ENCODE assay signal across 8 mouse cellular contexts in the genomic region with DNA sequence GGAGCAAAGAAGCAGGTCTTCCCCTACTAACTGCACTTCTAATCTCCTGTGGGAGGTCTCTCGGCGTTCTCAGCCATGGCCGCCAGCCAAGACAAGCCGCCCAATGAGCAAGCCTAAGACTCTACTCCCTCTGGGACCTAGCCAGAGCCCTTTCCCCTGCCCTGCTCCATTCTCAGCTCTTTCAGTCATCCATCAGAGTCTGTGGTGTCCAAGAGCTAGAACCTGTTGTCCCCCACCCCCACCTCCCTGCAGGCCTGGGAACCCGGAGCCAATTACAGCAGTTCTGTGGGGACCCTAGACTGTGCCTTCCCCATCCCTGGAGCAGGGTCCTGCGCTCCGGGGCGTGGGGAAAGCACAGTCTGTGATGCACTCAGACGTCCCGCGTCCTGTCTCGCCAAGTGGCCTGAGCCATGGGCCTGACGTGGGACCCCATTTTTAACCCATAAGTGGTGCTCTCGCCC. TPM values are rescaled to one million over a fixed set of nuclear protein-coding genes. Genes with fewer than 3 reads are reported as not detected.
A peak's percentile ranks its signal among the peaks of the same experiment; 100 is the strongest.
DNase-seq lines count a peak whose midpoint lies in the region; ATAC-seq and TF ChIP-seq lines count a peak whose summit lies in the region.

No protein-coding gene starts in this region.

- H3K27ac ChIP-seq in hindbrain, postnatal 0 days = peak overlapping the region; percentile 41; the same call in 1 of the 2 replicates
- H3K27ac ChIP-seq in thymus, adult 2 months (ENCODE audit: control insufficient read depth, insufficient read depth, low read length) = no peak overlapping the region

- H3K4me1 ChIP-seq in hindbrain, postnatal 0 days (ENCODE audit: insufficient read depth, low read length) = 0 out of 2 replicates have a peak, but pooled peaks cover 4% of the 10 kb centered on the region
- H3K4me1 ChIP-seq in thymus, adult 2 months (replicated peaks; ENCODE audit: control insufficient read depth, insufficient read depth, low read length) = no peaks in the 10 kb centered on the region

- no peaks in the 10 kb centered on the region for H3K27me3 ChIP-seq in hindbrain, postnatal 0 days (ENCODE audit: insufficient read depth, low read length)
- no peaks in the 10 kb centered on the region for H3K27me3 ChIP-seq in thymus, adult 2 months (ENCODE audit: control insufficient read depth, insufficient read depth, low read length)

- H3K36me3 ChIP-seq in hindbrain, postnatal 0 days (ENCODE audit: insufficient read depth, low read length) = no peaks in the 10 kb centered on the region
- H3K36me3 ChIP-seq in thymus, adult 2 months (ENCODE audit: control insufficient read depth, insufficient read depth, low read length) = no peaks in the 10 kb centered on the region

- H3K9ac ChIP-seq in hindbrain, postnatal 0 days (replicated peaks; ENCODE audit: low read length) = peak overlapping the region; percentile 35; the same call in 1 of the 2 replicates

- 13% methylated on average over 14 of the region's 14 CpGs for WGBS in hindbrain, postnatal 0 days
- 82% methylated on average over 14 of the region's 14 CpGs for WGBS in thymus, adult 2 months

- intact Hi-C loops in left cerebral cortex, postnatal 14 days (cut with DNase I) = no loop called here

- H3K4me3 ChIP-seq in hindbrain, postnatal 0 days (ENCODE audit: low read length) = peak overlapping the region; percentile 39
- H3K4me3 ChIP-seq in thymus, adult 2 months (ENCODE audit: control insufficient read depth, insufficient read depth, low read length) = no peak overlapping the region

- peak; percentile 92 for ATAC-seq in hindbrain, postnatal 0 days

- DNase-seq in adrenal gland, postnatal 14 days = peak; percentile 87
- DNase-seq in embryo, embryonic 11 days = peak; percentile 55
- peak; percentile 35 for DNase-seq in gastrocnemius, postnatal 25 days
- peak; percentile 84 for DNase-seq in hindbrain, postnatal 0 days (ENCODE audit: low spot score)
- DNase-seq in left cerebral cortex, postnatal 14 days (ENCODE audit: low spot score in 2 of 2) = peak; percentile 52 to 60
- peak; percentile 63 to 76 for DNase-seq in lung, postnatal 4 days
- DNase-seq in right cerebral cortex, postnatal 10 days (ENCODE audit: low spot score in 2 of 2) = peak; percentile 78 to 79
- no peak for DNase-seq in thymus, adult 2 months

- TF ChIP-seq POLR2A in thymus, adult 2 months (IDR thresholded peaks at IDR 0.05; ENCODE audit: control insufficient read depth, extremely low read depth, insufficient read depth, low read length, poor library complexity) = no peak

- no peak for TF ChIP-seq CTCF in hindbrain, postnatal 0 days (IDR thresholded peaks at IDR 0.05; ENCODE audit: low read depth)
- TF ChIP-seq CTCF in thymus, adult 2 months (IDR thresholded peaks at IDR 0.05; ENCODE audit: borderline replicate concordance, control insufficient read depth, extremely low read depth, insufficient read depth, low read length, poor library complexity) = no peak

- peak overlapping the region; percentile 78 for H3K4me2 ChIP-seq in hindbrain, postnatal 0 days (ENCODE audit: low read depth, low read length)

- H3K9me3 ChIP-seq in hindbrain, postnatal 0 days (ENCODE audit: low read length) = no peaks in the 10 kb centered on the region

RNA-seq across cellular contexts. Expression of a gene that starts 15.9 kb away (rescaled TPM):
- 35.9 and 36.5 TPM in 2 replicates for total RNA-seq in adrenal gland, postnatal 14 days (2021)
- 10 to 100 TPM; 16.7 to 17.2 TPM for total RNA-seq in gastrocnemius, postnatal 25 days (2021)
- total RNA-seq in hindbrain, postnatal 0 days (2014; rRNA removed) = 25.2 and 25.6 TPM in 2 replicates
- polyA plus RNA-seq in hindbrain, postnatal 0 days (2015; fragmentation: Nextera tagmentation; extraction: Ambion mirVana) = 67.2 and 68.4 TPM in 2 replicates
- 10 to 100 TPM; 19.6 to 21.4 TPM for total RNA-seq in left cerebral cortex, postnatal 14 days (2021)
- polyA plus RNA-seq in thymus, adult 2 months (2012; rRNA removed) = 12.2 and 12.5 TPM in 2 replicates

RNA-seq across cellular contexts. Expression of a gene that starts 49.6 kb away (rescaled TPM):
- total RNA-seq in adrenal gland, postnatal 14 days (2021) = 10.2 and 10.9 TPM in 2 replicates
- total RNA-seq in gastrocnemius, postnatal 25 days (2021) = 1 to 10 TPM; 1.3 to 1.5 TPM
- 7.3 and 7.7 TPM in 2 replicates for total RNA-seq in hindbrain, postnatal 0 days (2014; rRNA removed)
- polyA plus RNA-seq in hindbrain, postnatal 0 days (2015; fragmentation: Nextera tagmentation; extraction: Ambion mirVana) = 8.0 and 8.8 TPM in 2 replicates
- 1 to 10 TPM; 6.1 to 8.0 TPM for total RNA-seq in left cerebral cortex, postnatal 14 days (2021)
- 8.4 and 11.0 TPM in 2 replicates for polyA plus RNA-seq in thymus, adult 2 months (2012; rRNA removed)
